Mouse (Mus musculus): ENCODE results near the gene Gm15737. TPM values are rescaled to one million over a fixed set of nuclear protein-coding genes. Genes with fewer than 3 reads are reported as not detected.

Gene Gm15737
- polyA plus RNA-seq, 1 experiment, result not detected

- H3K36me3 ChIP-seq (ENCODE audit: control insufficient read depth, insufficient read depth), result no peaks in the 10 kb centered on the region
- no peak overlapping the region for H3K4me3 ChIP-seq
Measured at GRCm38 (mm10) chr6:92928261-92928660, 59.1 kb downstream of the Gm15737 start.

More at GRCm38 (mm10) chr6:92928261-92928660, 59.1 kb downstream of the Gm15737 start:
- Histone ChIP-seq H3ac (ENCODE audit: control insufficient read depth, insufficient read length) (no peak overlapping the region), H3K27me3 (ENCODE audit: control insufficient read depth, insufficient read depth, insufficient read length) (no peaks in the 10 kb centered on the region), H3K4me2 (ENCODE audit: low read depth) (no peak overlapping the region), H3K79me2 (ENCODE audit: control insufficient read depth, insufficient read depth) (no peaks in the 10 kb centered on the region)
- TF ChIP-seq SRF (IDR thresholded peaks at IDR 0.05; ENCODE audit: control insufficient read depth, insufficient read length, low read depth) (no peak), MAX (IDR thresholded peaks at IDR 0.05; ENCODE audit: low read depth) (no peak), REST (IDR thresholded peaks at IDR 0.05; ENCODE audit: insufficient read depth, insufficient read length) (no peak), USF1 (IDR thresholded peaks at IDR 0.05; ENCODE audit: low read depth) (no peak), E2F4 (IDR thresholded peaks at IDR 0.05; ENCODE audit: insufficient read depth) (no peak), MYOG (IDR thresholded peaks at IDR 0.05; ENCODE audit: control insufficient read depth in 1 of 3, insufficient read depth in 1 of 3, insufficient read length in 2 of 3, low read depth in 2 of 3) (no peak), TCF12 (IDR thresholded peaks at IDR 0.05; ENCODE audit: insufficient read depth, poor library complexity, severe bottlenecking) (no peak), MYOD1 (IDR thresholded peaks at IDR 0.05; ENCODE audit: control insufficient read depth in 1 of 3, insufficient read length in 2 of 3, low read depth in 2 of 3) (no peak), CEBPB (IDR thresholded peaks at IDR 0.05; ENCODE audit: insufficient read depth, poor library complexity, severe bottlenecking) (no peak), TCF3 (IDR thresholded peaks at IDR 0.05; ENCODE audit: insufficient read length, low read depth) (no peak), POLR2A (IDR thresholded peaks at IDR 0.05; ENCODE audit: insufficient read length, low read depth) (no peak), POLR2AphosphoS2 (IDR thresholded peaks at IDR 0.05; ENCODE audit: insufficient read length, low read depth) (no peak)

Other genes starting within 250 kb of the Gm15737 start
- gene Prickle2, start 163.2 kb upstream of the Gm15737 start, polyA plus RNA-seq (2012; fragmentation: generic; extraction: Trizol), result 0.02 TPM
- gene A730049H05Rik, start 52.9 kb upstream of the Gm15737 start, polyA plus RNA-seq (2012; fragmentation: generic; extraction: Trizol), result 0.12 TPM
- gene Adamts9, start 74.1 kb downstream of the Gm15737 start, polyA plus RNA-seq (2012; fragmentation: generic; extraction: Trizol), result 0.04 TPM

Measured in myocyte (in vitro differentiated cells).